ENCODE assay signal across 25 mouse cellular contexts in the genomic region with DNA sequence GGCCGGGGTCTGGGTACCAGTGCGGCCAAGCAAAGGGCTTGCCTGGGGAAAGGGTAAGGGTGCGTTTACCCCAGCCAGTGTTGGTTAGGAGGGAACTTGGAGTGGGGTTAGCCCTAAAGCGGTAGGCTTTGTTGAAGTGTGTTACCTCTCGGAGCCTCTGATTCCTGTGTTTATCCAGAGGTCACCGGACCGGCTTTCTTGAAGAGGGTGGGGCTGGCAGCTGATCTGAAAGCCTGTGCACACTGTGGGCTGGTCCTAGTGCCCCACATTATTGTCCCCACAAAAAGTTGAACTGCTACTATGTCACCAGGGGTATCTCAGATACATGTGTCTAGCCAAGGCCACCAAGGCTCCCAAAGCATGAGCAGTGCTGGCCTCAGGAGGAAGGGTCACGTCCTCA. TPM values are rescaled to one million over a fixed set of nuclear protein-coding genes. Genes with fewer than 3 reads are reported as not detected.
DNase-seq lines count a peak whose midpoint lies in the region; ATAC-seq lines count a peak whose summit lies in the region.
"Had no signal": no experiment of that assay in that cellular context is flagged by ENCODE, and none has a peak within 500 bp of the region (broad histone marks: within the 10 kb centered on the region; RNA-seq: fewer than 3 reads in every experiment).

No protein-coding gene starts in this region.

- no peaks in the 10 kb centered on the region for H3K36me3 ChIP-seq in heart, embryonic 14.5 days (ENCODE audit: control insufficient read depth, insufficient read depth, low read length)
- no peaks in the 10 kb centered on the region for H3K36me3 ChIP-seq in stomach, embryonic 14.5 days (ENCODE audit: control insufficient read depth, insufficient read depth, low read length)
- no peaks in the 10 kb centered on the region for H3K36me3 ChIP-seq in stomach, embryonic 16.5 days (ENCODE audit: control insufficient read depth, insufficient read depth, low read length)
- H3K36me3 ChIP-seq: kidney, embryonic 15.5 days; limb, embryonic 12.5 days; lung, embryonic 15.5 days; midbrain, embryonic 12.5 days had no signal

- H3K4me1 ChIP-seq in heart, embryonic 14.5 days (ENCODE audit: control insufficient read depth in 2 of 2, insufficient read depth in 2 of 2, low read length in 2 of 2), result peaks cover 18 to 26% of the 10 kb centered on the region in 2 experiments
- H3K4me1 ChIP-seq in stomach, embryonic 14.5 days (ENCODE audit: control insufficient read depth, insufficient read depth, low read length), result peaks cover 9% of the 10 kb centered on the region; the same call in 1 of the 2 replicates
- peaks cover 18% of the 10 kb centered on the region; the same call in 1 of the 2 replicates for H3K4me1 ChIP-seq in stomach, embryonic 16.5 days (ENCODE audit: control insufficient read depth, insufficient read depth, low read length)
- H3K4me1 ChIP-seq: midbrain, embryonic 12.5 days had no signal

- ATAC-seq in heart, embryonic 14.5 days (ENCODE audit: insufficient number of reproducible peaks, insufficient read depth, low FRiP score, low read depth), result no peak
- 0 out of 2 replicates have a peak, but pooled peaks have one; percentile 47 for ATAC-seq in stomach, embryonic 14.5 days (ENCODE audit: insufficient number of reproducible peaks, insufficient read depth, low FRiP score, low read depth)
- no peak; the same call in 1 of the 2 replicates for ATAC-seq in stomach, embryonic 16.5 days (ENCODE audit: insufficient read depth, low FRiP score)
- ATAC-seq: forebrain, embryonic 16.5 days; hindbrain, embryonic 16.5 days had no signal

- peak overlapping the region; percentile 34; the same call in 1 of the 2 replicates for H3K9ac ChIP-seq in heart, embryonic 14.5 days (ENCODE audit: low read length)
- no peak overlapping the region for H3K9ac ChIP-seq in stomach, embryonic 14.5 days (replicated peaks; ENCODE audit: low read depth, low read length)
- H3K9ac ChIP-seq in stomach, embryonic 16.5 days (ENCODE audit: low read length), result peak overlapping the region; percentile 40; the same call in 1 of the 2 replicates
- H3K9ac ChIP-seq: kidney, embryonic 15.5 days; limb, embryonic 12.5 days; lung, embryonic 15.5 days; midbrain, embryonic 12.5 days had no signal

- H3K4me3 ChIP-seq in heart, embryonic 14.5 days (ENCODE audit: control insufficient read depth in 1 of 2, insufficient read depth in 1 of 2, low read depth in 1 of 2, low read length in 2 of 2), result no peak overlapping the region
- H3K4me3 ChIP-seq in stomach, embryonic 14.5 days (ENCODE audit: low read depth, low read length), result no peak overlapping the region
- no peak overlapping the region for H3K4me3 ChIP-seq in stomach, embryonic 16.5 days (replicated peaks; ENCODE audit: low read length)
- H3K4me3 ChIP-seq: erythroblast, embryonic 14.5 days; kidney, embryonic 15.5 days; left cerebral cortex, adult 2 months; limb, embryonic 12.5 days; lung, embryonic 15.5 days; midbrain, embryonic 12.5 days had no signal

- H3K27me3 ChIP-seq in heart, embryonic 14.5 days (ENCODE audit: control insufficient read depth, insufficient read depth, low read length), result no peaks in the 10 kb centered on the region
- no peaks in the 10 kb centered on the region for H3K27me3 ChIP-seq in stomach, embryonic 14.5 days (ENCODE audit: control insufficient read depth, insufficient read depth, low read length)
- H3K27me3 ChIP-seq in stomach, embryonic 16.5 days (ENCODE audit: control insufficient read depth, insufficient read depth, low read length), result no peaks in the 10 kb centered on the region
- H3K27me3 ChIP-seq: kidney, embryonic 15.5 days; limb, embryonic 12.5 days; lung, embryonic 15.5 days had no signal

- no peak for DNase-seq in heart, adult 8-10 months (ENCODE audit: low spot score)
- DNase-seq in lung, postnatal 36 days, result peak; percentile 32
- no peak for DNase-seq in lung, postnatal 10 days
- DNase-seq in ovary, adult 18-20 months (ENCODE audit: low spot score), result no peak
- DNase-seq: adrenal gland, postnatal 25 days; B cell, adult 2 months; cerebellum, adult 11-12 months; cerebellum, postnatal 10 days; kidney, adult 18-20 months; kidney, postnatal 25 days; retina, postnatal 1 day; right cerebral cortex, postnatal 14 days; thymus, adult 2 months; thymus, postnatal 36 days had no signal

- no peak overlapping the region for H3K4me2 ChIP-seq in heart, embryonic 14.5 days (ENCODE audit: low read length)
- H3K4me2 ChIP-seq in stomach, embryonic 14.5 days (replicated peaks; ENCODE audit: low read depth, low read length), result no peak overlapping the region
- H3K4me2 ChIP-seq in stomach, embryonic 16.5 days (ENCODE audit: low read depth, low read length), result no peak overlapping the region
- H3K4me2 ChIP-seq: kidney, embryonic 15.5 days; limb, embryonic 12.5 days; lung, embryonic 15.5 days; midbrain, embryonic 12.5 days had no signal

- H3K27ac ChIP-seq in heart, embryonic 14.5 days (replicated peaks in 1 of 2; ENCODE audit: control insufficient read depth in 1 of 2, insufficient read depth in 1 of 2, low read depth in 2 of 2, low read length in 2 of 2), result 0 out of 4 replicates have a peak overlapping the region, but pooled peaks of 1 of the 2 experiments have one; percentile 9
- H3K27ac ChIP-seq in stomach, embryonic 14.5 days (ENCODE audit: low read length), result no peak overlapping the region
- H3K27ac ChIP-seq in stomach, embryonic 16.5 days (ENCODE audit: low read length), result no peak overlapping the region
- H3K27ac ChIP-seq: kidney, embryonic 15.5 days; left cerebral cortex, adult 2 months; limb, embryonic 12.5 days; lung, embryonic 15.5 days; midbrain, embryonic 12.5 days had no signal

- WGBS in heart, embryonic 14.5 days, result 79% methylated on average over 8 of the region's 8 CpGs
- 26% methylated on average over 8 of the region's 8 CpGs for WGBS in stomach, embryonic 14.5 days
- 30% methylated on average over 8 of the region's 8 CpGs for WGBS in stomach, embryonic 16.5 days

- no peaks in the 10 kb centered on the region for H3K9me3 ChIP-seq in heart, embryonic 14.5 days (ENCODE audit: control insufficient read depth, low read length)
- H3K9me3 ChIP-seq in stomach, embryonic 14.5 days (ENCODE audit: control insufficient read depth, low read depth, low read length), result no peaks in the 10 kb centered on the region
- no peaks in the 10 kb centered on the region for H3K9me3 ChIP-seq in stomach, embryonic 16.5 days (replicated peaks; ENCODE audit: control insufficient read depth, low read length)
- H3K9me3 ChIP-seq: kidney, embryonic 15.5 days; limb, embryonic 12.5 days; lung, embryonic 15.5 days; midbrain, embryonic 12.5 days had no signal

RNA-seq across cellular contexts. Expression of gene Zfpm1, which starts 43.2 kb away (rescaled TPM):
- polyA plus RNA-seq in heart, embryonic 14.5 days (2014; fragmentation: Nextera tagmentation; extraction: Ambion mirVana), result 4.4 and 6.1 TPM in 2 replicates
- 10 to 100 TPM; 18.1 to 23.2 (median 21.3) TPM for total RNA-seq in heart, adult 8-10 months (2022)
- polyA plus RNA-seq in stomach, embryonic 14.5 days (2014; fragmentation: Nextera tagmentation; extraction: Ambion mirVana), result 3.1 TPM in 2 replicates
- 2.0 and 2.1 TPM in 2 replicates for polyA plus RNA-seq in stomach, embryonic 16.5 days (2015; fragmentation: Nextera tagmentation; extraction: Ambion mirVana)
